Mouse (Mus musculus) cerebellum, adult (tissue): ENCODE results near the gene Tmem185b.

Experiments
- ATAC-seq: cut with Nextera tagmentation; 2 replicates; pipeline ENCODE4 v1.9.2; 2017; ENCODE audit warnings: mild to moderate bottlenecking, moderate library complexity, mixed read lengths; ENCODE audit not compliant: insufficient number of reproducible peaks, low FRiP score, low TSS enrichment

The Tmem185b gene

GRCm38 (mm10) chr1:119536122-119536521 is 10.2 kb downstream of the Tmem185b start:
- no peak for ATAC-seq

GRCm38 (mm10) chr1:119537651-119538050 is 11.7 kb downstream of the Tmem185b start:
- no peak for ATAC-seq

GRCm38 (mm10) chr1:119539252-119539651 is 13.3 kb downstream of the Tmem185b start:
- no peak for ATAC-seq

GRCm38 (mm10) chr1:119540836-119541557 is 15.0 kb downstream of the Tmem185b start:
- ATAC-seq: no peak

GRCm38 (mm10) chr1:119541570-119541969 is 15.6 kb downstream of the Tmem185b start:
- ATAC-seq: no peak

- no peak for ATAC-seq
Observed at GRCm38 (mm10) chr1:119543316-119543715, 17.4 kb downstream of the Tmem185b start.

GRCm38 (mm10) chr1:119544611-119545155 is 18.7 kb downstream of the Tmem185b start:
- ATAC-seq: no peak

- no peak for ATAC-seq
Observed at GRCm38 (mm10) chr1:119545164-119545563, 19.2 kb downstream of the Tmem185b start.

- no peak for ATAC-seq
Observed at GRCm38 (mm10) chr1:119545671-119546070, 19.7 kb downstream of the Tmem185b start.

- no peak for ATAC-seq
Observed at GRCm38 (mm10) chr1:119546490-119546889, 20.5 kb downstream of the Tmem185b start.

- peak; percentile 82 for ATAC-seq
Observed at GRCm38 (mm10) chr1:119548668-119549326, 22.8 kb downstream of the Tmem185b start.

GRCm38 (mm10) chr1:119549327-119549689 is 23.3 kb downstream of the Tmem185b start:
- no peak for ATAC-seq

- ATAC-seq: no peak
Observed at GRCm38 (mm10) chr1:119550064-119550463, 24.1 kb downstream of the Tmem185b start.

GRCm38 (mm10) chr1:119551651-119552050 is 25.7 kb downstream of the Tmem185b start:
- ATAC-seq: no peak

GRCm38 (mm10) chr1:119555651-119556050 is 29.7 kb downstream of the Tmem185b start:
- ATAC-seq: no peak

- ATAC-seq: no peak
Observed at GRCm38 (mm10) chr1:119557641-119558395, 31.9 kb downstream of the Tmem185b start.

- no peak for ATAC-seq
Observed at GRCm38 (mm10) chr1:119565531-119565930, 39.6 kb downstream of the Tmem185b start.

- no peak for ATAC-seq
Observed at GRCm38 (mm10) chr1:119570134-119570533, 44.2 kb downstream of the Tmem185b start.
